9 mouse cellular contexts compared by ENCODE assay signal in genomic region chr2:150023873-150024339, GRCm38 (mm10).
A peak's percentile ranks its signal among the peaks of the same experiment; 100 is the strongest.
DNase-seq lines count a peak whose midpoint lies in the region; ATAC-seq and TF ChIP-seq lines count a peak whose summit lies in the region.
"Had no signal": no experiment of that assay in that cellular context is flagged by ENCODE, and none has a peak within 500 bp of the region (broad histone marks: within the 10 kb centered on the region; RNA-seq: fewer than 3 reads in every experiment).

No protein-coding gene starts in this region.

- in situ Hi-C loops in Patski (cut with MboI; ENCODE audit: low pct_unique_long_range_greater_than_20kb), result loop anchor here (10.0 kb wide), 1 partner anchor 599 kb away; no protein-coding TSS in a partner anchor

- no peaks in the 10 kb centered on the region for H3K9me3 ChIP-seq in heart, embryonic 12.5 days (replicated peaks)
- no peaks in the 10 kb centered on the region for H3K9me3 ChIP-seq in intestine, embryonic 14.5 days (ENCODE audit: control insufficient read depth, low read length)
- no peaks in the 10 kb centered on the region for H3K9me3 ChIP-seq in midbrain, embryonic 14.5 days (ENCODE audit: control insufficient read depth, low read length)
- H3K9me3 ChIP-seq: heart, embryonic 15.5 days had no signal

- peak; percentile 72 for TF ChIP-seq CTCF in Patski (IDR thresholded peaks at IDR 0.05)
- TF ChIP-seq CTCF in cortical plate, adult 2 months (IDR thresholded peaks at IDR 0.05; ENCODE audit: extremely low read depth, insufficient read depth, low read length), result peak; percentile 60

- H3K4me2 ChIP-seq in heart, embryonic 12.5 days, result no peak overlapping the region
- no peak overlapping the region for H3K4me2 ChIP-seq in intestine, embryonic 14.5 days (ENCODE audit: low read length)
- no peak overlapping the region for H3K4me2 ChIP-seq in midbrain, embryonic 14.5 days (ENCODE audit: low read length)
- H3K4me2 ChIP-seq: heart, embryonic 15.5 days had no signal

- CTCF ChIA-PET in Patski (lab: Charles Lee), result interaction anchor here (0.7 to 1.7 kb wide), 8 partner anchors 9 to 598 kb away, joined by 3 to 5 read pairs (median 3); no protein-coding TSS in a partner anchor

- H3K27ac ChIP-seq in heart, embryonic 12.5 days (ENCODE audit: poor library complexity, severe bottlenecking), result no peak overlapping the region
- no peak overlapping the region for H3K27ac ChIP-seq in cortical plate, adult 2 months (ENCODE audit: insufficient read depth, low read length)
- H3K27ac ChIP-seq in intestine, embryonic 14.5 days (ENCODE audit: low read depth), result no peak overlapping the region
- no peak overlapping the region for H3K27ac ChIP-seq in midbrain, embryonic 14.5 days (replicated peaks; ENCODE audit: low read depth, low read length)
- H3K27ac ChIP-seq: heart, embryonic 15.5 days had no signal

- WGBS in heart, embryonic 12.5 days, result 43% methylated on average over 2 of the region's 2 CpGs
- WGBS in intestine, embryonic 14.5 days, result 46% methylated on average over 2 of the region's 2 CpGs
- 2% methylated on average over 2 of the region's 2 CpGs for WGBS in midbrain, embryonic 14.5 days

- no peak for TF ChIP-seq POLR2A in cortical plate, adult 2 months (IDR thresholded peaks at IDR 0.05; ENCODE audit: extremely low read depth, insufficient read depth, low read length)

- H3K36me3 ChIP-seq in heart, embryonic 12.5 days, result no peaks in the 10 kb centered on the region
- no peaks in the 10 kb centered on the region for H3K36me3 ChIP-seq in intestine, embryonic 14.5 days (ENCODE audit: control insufficient read depth, insufficient read depth, low read length)
- no peaks in the 10 kb centered on the region for H3K36me3 ChIP-seq in midbrain, embryonic 14.5 days (ENCODE audit: control insufficient read depth, insufficient read depth, low read length)
- H3K36me3 ChIP-seq: heart, embryonic 15.5 days had no signal

- DNase-seq in heart, adult 8-10 months (ENCODE audit: low spot score), result no peak
- peak; percentile 38 for DNase-seq in Patski (ENCODE audit: low read depth, low spot score)
- peak; percentile 57 for DNase-seq in intestine, embryonic 14.5 days (ENCODE audit: low spot score)
- DNase-seq in midbrain, embryonic 14.5 days, result peak; percentile 80
- DNase-seq in gastrocnemius, postnatal 10 days, result no peak
- no peak for DNase-seq in spleen, postnatal 4 days (ENCODE audit: low spot score in 2 of 2)

- H3K27me3 ChIP-seq in heart, embryonic 12.5 days (replicated peaks), result no peaks in the 10 kb centered on the region
- H3K27me3 ChIP-seq in Patski, result no peaks in the 10 kb centered on the region
- no peaks in the 10 kb centered on the region for H3K27me3 ChIP-seq in intestine, embryonic 14.5 days (replicated peaks; ENCODE audit: control insufficient read depth, insufficient read depth, low read length)
- no peaks in the 10 kb centered on the region for H3K27me3 ChIP-seq in midbrain, embryonic 14.5 days (ENCODE audit: control insufficient read depth, insufficient read depth, low read length)
- H3K27me3 ChIP-seq: heart, embryonic 15.5 days had no signal

- no peaks in the 10 kb centered on the region for H3K4me1 ChIP-seq in heart, embryonic 12.5 days (replicated peaks)
- no peaks in the 10 kb centered on the region; the same call in 1 of the 2 replicates for H3K4me1 ChIP-seq in cortical plate, adult 2 months (ENCODE audit: control insufficient read depth, insufficient read depth, low read length)
- no peaks in the 10 kb centered on the region; the same call in 1 of the 2 replicates for H3K4me1 ChIP-seq in intestine, embryonic 14.5 days (replicated peaks; ENCODE audit: control insufficient read depth, insufficient read depth, low read length)
- no peaks in the 10 kb centered on the region for H3K4me1 ChIP-seq in midbrain, embryonic 14.5 days (ENCODE audit: control insufficient read depth, insufficient read depth, low read length)
- H3K4me1 ChIP-seq: heart, embryonic 15.5 days had no signal

- no peak overlapping the region for H3K4me3 ChIP-seq in heart, embryonic 12.5 days
- no peak overlapping the region for H3K4me3 ChIP-seq in cortical plate, adult 2 months (ENCODE audit: insufficient read depth, low read length)
- no peak overlapping the region for H3K4me3 ChIP-seq in intestine, embryonic 14.5 days (ENCODE audit: low read depth, low read length)
- H3K4me3 ChIP-seq in midbrain, embryonic 14.5 days (replicated peaks; ENCODE audit: low read depth, low read length), result no peak overlapping the region
- H3K4me3 ChIP-seq: heart, embryonic 15.5 days had no signal

- H3K9ac ChIP-seq in heart, embryonic 12.5 days, result no peak overlapping the region
- H3K9ac ChIP-seq in intestine, embryonic 14.5 days (ENCODE audit: low read length), result no peak overlapping the region
- no peak overlapping the region for H3K9ac ChIP-seq in midbrain, embryonic 14.5 days (replicated peaks; ENCODE audit: low read length)
- H3K9ac ChIP-seq: heart, embryonic 15.5 days had no signal

- POLR2A ChIA-PET in Patski (lab: Charles Lee), result no interaction called here

- 0 out of 2 replicates have a peak, but pooled peaks have one; percentile 29 for ATAC-seq in heart, embryonic 12.5 days (ENCODE audit: insufficient number of reproducible peaks, low FRiP score)
- peak; percentile 91 for ATAC-seq in Patski
- peak; percentile 66 for ATAC-seq in intestine, embryonic 14.5 days (replicated peaks; ENCODE audit: low FRiP score, low TSS enrichment, low read depth)
- ATAC-seq in midbrain, embryonic 14.5 days (ENCODE audit: low FRiP score, low TSS enrichment), result peak; percentile 88

Comparison
In these comparisons a context has a peak if more than half of its experiments do, and no peak if none do; other contexts are left out.
1. ATAC-seq: peak in every context shown above with its lines; median percentile 91 in Patski; 88 in midbrain, embryonic 14.5 days; 66 in intestine, embryonic 14.5 days; 29 in heart, embryonic 12.5 days.
2. DNase-seq: peak in Patski (single experiment), intestine, embryonic 14.5 days (single experiment) and midbrain, embryonic 14.5 days (single experiment); none in heart, adult 8-10 months (single experiment), gastrocnemius, postnatal 10 days (single experiment) and spleen, postnatal 4 days (0 of 2).